Mouse (Mus musculus) erythroblast, embryonic 14.5 days (primary cell): Measurements from ENCODE around the gene Snw1.
"Not testable (repeated sequence)": the region's sequence is repeated elsewhere in the genome, so short reads cannot be mapped to it uniquely, and the experiment has no call there.

ENCODE experiments used
- GATA1 ChIP-seq: IDR thresholded peaks from 2 replicates; pipeline ENCODE4 v1.6.1; 2012; ENCODE audit warnings: low read length, inconsistent platforms, mixed read lengths
- TAL1 ChIP-seq: IDR thresholded peaks from 3 replicates; pipeline ENCODE4 v1.6.1; 2012; ENCODE audit warnings: low read length, inconsistent platforms, mixed read lengths

GRCm38 (mm10) chr12:87482482-87482881 lies 10.4 kb upstream of the Snw1 start:
- not testable (repeated sequence) for TF ChIP-seq GATA1, TAL1
